Mouse (Mus musculus): ENCODE measurements around the gene Pithd1. TPM values are rescaled to one million over a fixed set of nuclear protein-coding genes. Genes with fewer than 3 reads are reported as not detected.

The Pithd1 gene
- polyA plus RNA-seq, 1 experiment from 2014 or later: 66.2 TPM

- H3K27ac ChIP-seq (replicated peaks): no peak overlapping the region
- H3K4me3 ChIP-seq: no peak overlapping the region
- WGBS: 89% methylated on average over 3 of the region's 3 CpGs
- no peaks in the 10 kb centered on the region for H3K27me3 ChIP-seq (replicated peaks; ENCODE audit: low read depth, poor library complexity, severe bottlenecking)
- no peak for DNase-seq (ENCODE audit: low spot score)
- H3K9me3 ChIP-seq: no peaks in the 10 kb centered on the region
- peaks cover 16% of the 10 kb centered on the region for H3K4me1 ChIP-seq
- H3K36me3 ChIP-seq (replicated peaks): peaks cover 47% of the 10 kb centered on the region
Observed at GRCm38 (mm10) chr4:136016059-136016602, 29.1 kb upstream of the Pithd1 start.

GRCm38 (mm10) chr4:136010586-136010985 is 23.5 kb upstream of the Pithd1 start:
- H3K9me3 ChIP-seq: no peaks in the 10 kb centered on the region
- H3K27me3 ChIP-seq (replicated peaks; ENCODE audit: low read depth, poor library complexity, severe bottlenecking): no peaks in the 10 kb centered on the region
- no peaks in the 10 kb centered on the region for H3K4me1 ChIP-seq
- H3K27ac ChIP-seq (replicated peaks): no peak overlapping the region
- H3K36me3 ChIP-seq (replicated peaks): peaks cover 84% of the 10 kb centered on the region
- 93% methylated on average over 4 of the region's 4 CpGs for WGBS
- DNase-seq (ENCODE audit: low spot score): no peak
- no peak overlapping the region for H3K4me3 ChIP-seq

GRCm38 (mm10) chr4:136008782-136009447 is 21.9 kb upstream of the Pithd1 start:
- H3K27me3 ChIP-seq (replicated peaks; ENCODE audit: low read depth, poor library complexity, severe bottlenecking): no peaks in the 10 kb centered on the region
- no peak for DNase-seq (ENCODE audit: low spot score)
- H3K36me3 ChIP-seq (replicated peaks): peaks cover 97% of the 10 kb centered on the region
- no peak overlapping the region for H3K27ac ChIP-seq (replicated peaks)
- WGBS: 82% methylated on average over 8 of the region's 8 CpGs
- H3K4me3 ChIP-seq: no peak overlapping the region
- H3K4me1 ChIP-seq: no peaks in the 10 kb centered on the region
- H3K9me3 ChIP-seq: no peaks in the 10 kb centered on the region

GRCm38 (mm10) chr4:136006821-136007220 is 19.8 kb upstream of the Pithd1 start:
- Histone ChIP-seq H3K27ac (replicated peaks) (no peak overlapping the region), H3K36me3 (replicated peaks) (peaks cover 99% of the 10 kb centered on the region), H3K4me1 (no peaks in the 10 kb centered on the region), H3K9me3 (no peaks in the 10 kb centered on the region), H3K27me3 (replicated peaks; ENCODE audit: low read depth, poor library complexity, severe bottlenecking) (no peaks in the 10 kb centered on the region), H3K4me3 (no peak overlapping the region)
- no peak for DNase-seq (ENCODE audit: low spot score)
- 92% methylated on average over 3 of the region's 3 CpGs for WGBS

GRCm38 (mm10) chr4:136004921-136005320 is 17.9 kb upstream of the Pithd1 start:
- peaks cover 90% of the 10 kb centered on the region for H3K36me3 ChIP-seq (replicated peaks)
- no peaks in the 10 kb centered on the region for H3K4me1 ChIP-seq
- H3K27ac ChIP-seq (replicated peaks): no peak overlapping the region
- DNase-seq (ENCODE audit: low spot score): no peak
- WGBS: 87% methylated on average over 2 of the region's 2 CpGs
- no peaks in the 10 kb centered on the region for H3K27me3 ChIP-seq (replicated peaks; ENCODE audit: low read depth, poor library complexity, severe bottlenecking)
- no peaks in the 10 kb centered on the region for H3K9me3 ChIP-seq
- no peak overlapping the region for H3K4me3 ChIP-seq

GRCm38 (mm10) chr4:136004107-136004675 is 17.1 kb upstream of the Pithd1 start:
- no peak overlapping the region for H3K4me3 ChIP-seq
- H3K27ac ChIP-seq (replicated peaks): no peak overlapping the region
- H3K4me1 ChIP-seq: no peaks in the 10 kb centered on the region
- no peaks in the 10 kb centered on the region for H3K27me3 ChIP-seq (replicated peaks; ENCODE audit: low read depth, poor library complexity, severe bottlenecking)
- peaks cover 82% of the 10 kb centered on the region for H3K36me3 ChIP-seq (replicated peaks)
- WGBS: 91% methylated on average over 5 of the region's 5 CpGs
- DNase-seq (ENCODE audit: low spot score): no peak
- H3K9me3 ChIP-seq: no peaks in the 10 kb centered on the region

GRCm38 (mm10) chr4:135995118-135995517 is 8.1 kb upstream of the Pithd1 start:
- H3K27me3 ChIP-seq (replicated peaks; ENCODE audit: low read depth, poor library complexity, severe bottlenecking): no peaks in the 10 kb centered on the region
- 87% methylated on average over 4 of the region's 4 CpGs for WGBS
- H3K36me3 ChIP-seq (replicated peaks): no peaks in the 10 kb centered on the region
- peaks cover 11% of the 10 kb centered on the region; the same call in 1 of the 2 replicates for H3K9me3 ChIP-seq
- no peak for DNase-seq (ENCODE audit: low spot score)
- H3K27ac ChIP-seq (replicated peaks): no peak overlapping the region
- no peak overlapping the region for H3K4me3 ChIP-seq
- H3K4me1 ChIP-seq: no peaks in the 10 kb centered on the region

- WGBS: 96% methylated on average over 6 of the region's 6 CpGs
- no peak overlapping the region for H3K4me3 ChIP-seq
Observed at GRCm38 (mm10) chr4:135993941-135994340, 6.9 kb upstream of the Pithd1 start.

GRCm38 (mm10) chr4:135987714-135988113 is 650 bp upstream of the Pithd1 start:
- H3K4me3 ChIP-seq: peak overlapping the region; percentile 86
- peak overlapping the region; percentile 91 for H3K27ac ChIP-seq (replicated peaks)
- WGBS: 73% methylated on average over 9 of the region's 9 CpGs
- no peak for DNase-seq (ENCODE audit: low spot score)
- H3K27me3 ChIP-seq (replicated peaks; ENCODE audit: low read depth, poor library complexity, severe bottlenecking): no peaks in the 10 kb centered on the region
- H3K9me3 ChIP-seq: 0 out of 2 replicates have a peak, but pooled peaks cover 3% of the 10 kb centered on the region
- H3K36me3 ChIP-seq (replicated peaks): peaks cover 29% of the 10 kb centered on the region
- peaks cover 21% of the 10 kb centered on the region for H3K4me1 ChIP-seq

More at GRCm38 (mm10) chr4:135993941-135994340, 6.9 kb upstream of the Pithd1 start:
- Histone ChIP-seq H3K9me3 (peaks cover 11% of the 10 kb centered on the region; the same call in 1 of the 2 replicates), H3K27me3 (replicated peaks; ENCODE audit: low read depth, poor library complexity, severe bottlenecking) (no peaks in the 10 kb centered on the region), H3K4me1 (no peaks in the 10 kb centered on the region), H3K27ac (replicated peaks) (no peak overlapping the region), H3K36me3 (replicated peaks) (no peaks in the 10 kb centered on the region)
- DNase-seq (ENCODE audit: low spot score): no peak

- Histone ChIP-seq H3K9me3 (no peaks in the 10 kb centered on the region), H3K27ac (replicated peaks) (peak overlapping the region; percentile 91), H3K4me1 (peaks cover 21% of the 10 kb centered on the region), H3K36me3 (replicated peaks) (peaks cover 42% of the 10 kb centered on the region), H3K27me3 (replicated peaks; ENCODE audit: low read depth, poor library complexity, severe bottlenecking) (no peaks in the 10 kb centered on the region), H3K4me3 (peak overlapping the region; percentile 86)
- no peak for DNase-seq (ENCODE audit: low spot score)
- 8% methylated on average over 23 of the region's 23 CpGs for WGBS
Observed at GRCm38 (mm10) chr4:135986301-135986942, 642 bp downstream of the Pithd1 start.

GRCm38 (mm10) chr4:135985769-135986168 is 1.3 kb downstream of the Pithd1 start:
- WGBS: 92% methylated on average over 7 of the region's 7 CpGs
- Histone ChIP-seq H3K4me3 (peak overlapping the region; percentile 86), H3K27me3 (replicated peaks; ENCODE audit: low read depth, poor library complexity, severe bottlenecking) (no peaks in the 10 kb centered on the region), H3K4me1 (peaks cover 21% of the 10 kb centered on the region), H3K27ac (replicated peaks) (no peak overlapping the region), H3K36me3 (replicated peaks) (peaks cover 48% of the 10 kb centered on the region), H3K9me3 (no peaks in the 10 kb centered on the region)
- no peak for DNase-seq (ENCODE audit: low spot score)

- Histone ChIP-seq H3K36me3 (replicated peaks) (peaks cover 54% of the 10 kb centered on the region), H3K4me3 (peak overlapping the region; percentile 86; the same call in 1 of the 2 replicates)
- 91% methylated on average over 5 of the region's 5 CpGs for WGBS
Observed at GRCm38 (mm10) chr4:135985193-135985592, 1.9 kb downstream of the Pithd1 start.

More at GRCm38 (mm10) chr4:135985193-135985592, 1.9 kb downstream of the Pithd1 start:
- peaks cover 21% of the 10 kb centered on the region for H3K4me1 ChIP-seq
- H3K27ac ChIP-seq (replicated peaks): no peak overlapping the region
- no peaks in the 10 kb centered on the region for H3K9me3 ChIP-seq
- no peaks in the 10 kb centered on the region for H3K27me3 ChIP-seq (replicated peaks; ENCODE audit: low read depth, poor library complexity, severe bottlenecking)
- no peak for DNase-seq (ENCODE audit: low spot score)
